Mouse (Mus musculus) adrenal gland (tissue): Measurements from ENCODE around the gene Nxn.
"Not testable (repeated sequence)": the region's sequence is repeated elsewhere in the genome, so short reads cannot be mapped to it uniquely, and the experiment has no call there.

Experiments
- intact Hi-C: fragments of 180-260 bp; cut with DNase I; formaldehyde crosslinking; loops from one replicate; pipeline ENCODE4 v1.15.1; 2025

The Nxn gene

GRCm38 (mm10) chr11:76225051-76225450, 173.9 kb downstream of the Nxn start:
- intact Hi-C loops: no loop called here

- intact Hi-C loops: no loop called here
Measured at GRCm38 (mm10) chr11:76224631-76225030, 174.3 kb downstream of the Nxn start.

GRCm38 (mm10) chr11:76217390-76217800, 181.5 kb downstream of the Nxn start, which contains the start of the genes Dbil5 and Gemin4:
Gene Dbil5 (plus strand): TSS chr11:76217608.
Gene Gemin4 (minus strand): TSS chr11:76217664.
- intact Hi-C loops: loop anchor here (5.0 kb wide), 1 partner anchor 35 kb away; no protein-coding TSS in a partner anchor

- intact Hi-C loops: loop anchor here (5.0 kb wide), 1 partner anchor 35 kb away; no protein-coding TSS in a partner anchor
Measured at GRCm38 (mm10) chr11:76216681-76217389, 182.1 kb downstream of the Nxn start.

- intact Hi-C loops: loop anchor here (5.0 kb wide), 1 partner anchor 34 kb away; no protein-coding TSS in a partner anchor
Measured at GRCm38 (mm10) chr11:76216049-76216540, 182.8 kb downstream of the Nxn start.

GRCm38 (mm10) chr11:76215011-76215410, 183.9 kb downstream of the Nxn start:
- intact Hi-C loops: loop anchor here (5.0 kb wide), 1 partner anchor 33 kb away; no protein-coding TSS in a partner anchor

- intact Hi-C loops: no loop called here
Measured at GRCm38 (mm10) chr11:76213841-76214240, 185.1 kb downstream of the Nxn start.

GRCm38 (mm10) chr11:76211595-76211994, 187.3 kb downstream of the Nxn start:
- intact Hi-C loops: not testable (repeated sequence)

- intact Hi-C loops: no loop called here
Measured at GRCm38 (mm10) chr11:76210228-76210985, 188.5 kb downstream of the Nxn start.
